Mouse (Mus musculus): Measurements from ENCODE around the gene Sinhcaf.

GRCm38 (mm10) chr6:148957046-148957445 lies 10.8 kb upstream of the Sinhcaf start:
- TF ChIP-seq CTCF (IDR thresholded peaks at IDR 0.05; ENCODE audit: low read depth, low read length) (no peak), POLR2A (IDR thresholded peaks at IDR 0.05; ENCODE audit: extremely low read depth, insufficient read depth, low read length) (no peak)
